8 mouse cellular contexts compared by ENCODE assay signal in genomic region chr1:91179533-91180173, GRCm38 (mm10). TPM values are rescaled to one million over a fixed set of nuclear protein-coding genes. Genes with fewer than 3 reads are reported as not detected.
A peak's percentile ranks its signal among the peaks of the same experiment; 100 is the strongest.
DNase-seq lines count a peak whose midpoint lies in the region; ATAC-seq and TF ChIP-seq lines count a peak whose summit lies in the region.

Gene Ramp1 (plus strand): TSS chr1:91179822.

- H3K4me1 ChIP-seq in lung, postnatal 0 days (ENCODE audit: insufficient read depth, low read depth, low read length), result peaks cover 19% of the 10 kb centered on the region; the same call in 1 of the 2 replicates
- H3K4me1 ChIP-seq in olfactory bulb, adult 2 months (ENCODE audit: control insufficient read depth, insufficient read depth, low read length), result peaks cover 16% of the 10 kb centered on the region

- H3K36me3 ChIP-seq in lung, postnatal 0 days (ENCODE audit: insufficient read depth, low read length), result no peaks in the 10 kb centered on the region

- H3K4me3 ChIP-seq in lung, postnatal 0 days (ENCODE audit: low read depth, low read length), result peak within 1 kb of the TSS; percentile 53
- H3K4me3 ChIP-seq in olfactory bulb, adult 2 months (ENCODE audit: insufficient read depth, low read depth, low read length), result peak within 1 kb of the TSS; percentile 70

- 0 out of 2 replicates have a peak, but pooled peaks have one; percentile 22 for TF ChIP-seq POLR2A in olfactory bulb, adult 2 months (IDR thresholded peaks at IDR 0.05; ENCODE audit: insufficient read depth, low read depth, low read length)

- no peak for TF ChIP-seq EP300 in lung, postnatal 0 days (IDR thresholded peaks at IDR 0.05)

- H3K27me3 ChIP-seq in lung, postnatal 0 days (replicated peaks; ENCODE audit: insufficient read depth, low read length), result no peaks in the 10 kb centered on the region

- peak within 1 kb of the TSS; percentile 29; the same call in 1 of the 2 replicates for H3K9ac ChIP-seq in lung, postnatal 0 days (replicated peaks; ENCODE audit: low read depth)

- intact Hi-C loops in heart, postnatal 14 days (cut with DNase I), result loop anchor here (1.0 to 5.0 kb wide), 3 partner anchors 32 to 207 kb away; no protein-coding TSS in a partner anchor

- no peak for TF ChIP-seq CTCF in lung, postnatal 0 days (IDR thresholded peaks at IDR 0.05)
- TF ChIP-seq CTCF in olfactory bulb, adult 2 months (IDR thresholded peaks at IDR 0.05; ENCODE audit: insufficient read depth, low read depth, low read length), result no peak

- 2% methylated on average over 31 of the region's 37 CpGs for WGBS in lung, postnatal 0 days
- WGBS in olfactory bulb, adult 2 months, result 4% methylated on average over 37 of the region's 37 CpGs

- peak within 1 kb of the TSS; percentile 39; the same call in 1 of the 2 replicates for H3K27ac ChIP-seq in lung, postnatal 0 days (ENCODE audit: low read length)
- H3K27ac ChIP-seq in olfactory bulb, adult 2 months (ENCODE audit: insufficient read depth, low read depth, low read length), result peak within 1 kb of the TSS; percentile 32

- H3K9me3 ChIP-seq in lung, postnatal 0 days (ENCODE audit: low read length), result no peaks in the 10 kb centered on the region

- H3K4me2 ChIP-seq in lung, postnatal 0 days (replicated peaks; ENCODE audit: low read depth, low read length), result peak within 1 kb of the TSS; percentile 75

- peak; percentile 57 for ATAC-seq in lung, postnatal 0 days

- DNase-seq in 3134 (ENCODE audit: extremely low read depth, insufficient read length, low spot score) (peak; percentile 14), R1 (ENCODE audit: low read depth, low spot score) (peak; percentile 14)
- peak; percentile 13 for DNase-seq in fibroblast of lung, adult 2 months (ENCODE audit: low read depth)
- peak; percentile 64 for DNase-seq in heart, postnatal 14 days
- peak; percentile 53 to 65 for DNase-seq in layer of hippocampus, postnatal 10 days (ENCODE audit: low spot score in 2 of 2)
- peak; percentile 65 for DNase-seq in lung, postnatal 0 days (ENCODE audit: low spot score)
- DNase-seq in thymus, postnatal 36 days, result peak; percentile 84 to 88

RNA-seq across cellular contexts. Expression of gene Ramp1, which starts in this region (rescaled TPM):
- 10 to 100 TPM; 10.5 to 13.6 TPM for total RNA-seq in heart, postnatal 14 days (2021)
- total RNA-seq in layer of hippocampus, postnatal 10 days (2021), result 10 to 100 TPM; 37.4 to 43.2 TPM
- 33.8 and 49.4 TPM in 2 replicates for polyA plus RNA-seq in lung, postnatal 0 days (2015; fragmentation: Nextera tagmentation; extraction: Ambion mirVana)
- not detected in 2 replicates for polyA plus RNA-seq in olfactory bulb, adult 2 months (2012; ENCODE audit: insufficient read depth, insufficient read length, low replicate concordance, missing spikeins)

Comparison
In these comparisons a context has a peak if more than half of its experiments do, and no peak if none do; other contexts are left out.
1. Peak in every context shown above with its lines: DNase-seq, ATAC-seq, H3K4me3 ChIP-seq and H3K27ac ChIP-seq.
2. RNA of gene Ramp1 (polyA plus RNA-seq): 33.8 to 49.4 TPM in lung, postnatal 0 days; not detected in olfactory bulb, adult 2 months; every median in the first group is over 10 times any median in the second.
3. DNase-seq: peak in every context shown above with its lines; median percentile 86 in thymus, postnatal 36 days; 65 in lung, postnatal 0 days; 64 in heart, postnatal 14 days; 59 in layer of hippocampus, postnatal 10 days; 14 in 3134; 14 in R1; 13 in fibroblast of lung, adult 2 months.